Mouse (Mus musculus) heart, postnatal 0 days (tissue): ENCODE measurements at regions not wholly inside any gene's neighbourhood (a gene's known extent, or its start where the extent isn't known, plus 50 kb on each side); places are given as distances from the start of the nearest gene placed in this dataset.

Experiments
- ATAC-seq: fragments of 200-750 bp; cut with Nextera tagmentation; 2 replicates; pipeline ENCODE4 v1.8.0; 2017; ENCODE audit warnings: low read depth, moderate number of reproducible peaks, moderate library complexity; ENCODE audit not compliant: insufficient read depth
- DNase-seq: peaks from one replicate; pipeline ENCODE4 v3.0.0-alpha.2; 2016; ENCODE audit warnings: low spot score
- H3K27ac ChIP-seq: fragments of 300-500 bp; sonication (generic); 2 replicates; pipeline ENCODE4 v1.5.1; 2014; ENCODE audit warnings: low read depth, mild to moderate bottlenecking
- H3K27me3 ChIP-seq: fragments of 300-500 bp; sonication (generic); 2 replicates; pipeline ENCODE4 v1.6.1; 2014; ENCODE audit warnings: low read length, mixed read lengths; ENCODE audit not compliant: control insufficient read depth, insufficient read depth
- H3K36me3 ChIP-seq: fragments of 300-500 bp; sonication (generic); replicated peaks from 2 replicates; pipeline ENCODE4 v1.6.1; 2014; ENCODE audit warnings: low read length, mixed read lengths; ENCODE audit not compliant: control insufficient read depth, insufficient read depth
- H3K4me1 ChIP-seq: fragments of 300-500 bp; sonication (generic); 2 replicates; pipeline ENCODE4 v1.6.1; 2014; ENCODE audit warnings: antibody characterized with exemption; ENCODE audit not compliant: control insufficient read depth, insufficient read depth
- H3K4me2 ChIP-seq: fragments of 300-500 bp; sonication (generic); 2 replicates; pipeline ENCODE4 v1.6.1; 2014; ENCODE audit warnings: low read depth, mild to moderate bottlenecking, low read length, moderate library complexity
- H3K4me3 ChIP-seq: fragments of 300-500 bp; sonication (generic); 2 replicates; pipeline ENCODE4 v1.5.1; 2014; ENCODE audit warnings: low read depth, low read length
- H3K9ac ChIP-seq: fragments of 300-500 bp; sonication (generic); replicated peaks from 2 replicates; pipeline ENCODE4 v1.6.1; 2014; ENCODE audit warnings: low read depth, low read length, mixed read lengths
- H3K9me3 ChIP-seq: fragments of 300-500 bp; sonication (generic); replicated peaks from 2 replicates; pipeline ENCODE4 v1.6.1; 2016; ENCODE audit warnings: low read length; ENCODE audit not compliant: control insufficient read depth
- CTCF ChIP-seq: IDR thresholded peaks from 2 replicates; pipeline ENCODE4 v1.5.1; 2016; ENCODE audit warnings: antibody characterized with exemption, control low read depth, low read depth
- EP300 ChIP-seq: IDR thresholded peaks from 2 replicates; pipeline ENCODE4 v1.6.1; 2016; ENCODE audit warnings: antibody characterized with exemption, low read depth
- WGBS: fragments of 180-500 bp; shearing (Covaris S2); extraction: QIAGEN DNeasy Blood & Tissue Kit; methylation state at CpG from one replicate; pipeline ENCODE4 v1.1.7; 2014; 5-methylcytosine and 5-hydroxymethylcytosine counted together

GRCm38 (mm10) chr11:79787766-79788165 lies 174.4 kb downstream of the Utp6 start:
- H3K9ac ChIP-seq, result no peak overlapping the region
- no peak for DNase-seq
- no peak overlapping the region for H3K4me2 ChIP-seq
- no peak for ATAC-seq
- no peaks in the 10 kb centered on the region for H3K9me3 ChIP-seq
- WGBS, result 47% methylated on average over 1 of the region's 1 CpGs
- H3K27ac ChIP-seq, result no peak overlapping the region
- no peak overlapping the region for H3K4me3 ChIP-seq
- peaks cover 19% of the 10 kb centered on the region for H3K4me1 ChIP-seq
- H3K36me3 ChIP-seq, result no peaks in the 10 kb centered on the region
- TF ChIP-seq CTCF (no peak), EP300 (no peak)
- no peaks in the 10 kb centered on the region for H3K27me3 ChIP-seq

- no peaks in the 10 kb centered on the region for H3K9me3 ChIP-seq
- no peaks in the 10 kb centered on the region for H3K36me3 ChIP-seq
- no peaks in the 10 kb centered on the region for H3K27me3 ChIP-seq
- no peak for DNase-seq
- WGBS, result 64% methylated on average over 3 of the region's 3 CpGs
- H3K27ac ChIP-seq, result no peak overlapping the region
- TF ChIP-seq EP300, result no peak
- TF ChIP-seq CTCF, result no peak
- H3K4me2 ChIP-seq, result no peak overlapping the region
- no peak overlapping the region for H3K9ac ChIP-seq
- no peak overlapping the region for H3K4me3 ChIP-seq
- peaks cover 7% of the 10 kb centered on the region for H3K4me1 ChIP-seq
- ATAC-seq, result no peak
These were observed 178.1 kb downstream of the Utp6 start for GRCm38 (mm10) chr11:79784071-79784470.

- no peak for ATAC-seq
- H3K4me3 ChIP-seq, result no peak overlapping the region
These were observed 180.2 kb downstream of the Utp6 start for GRCm38 (mm10) chr11:79781966-79782365.

GRCm38 (mm10) chr11:79779756-79780155 lies 182.4 kb downstream of the Utp6 start:
- H3K27me3 ChIP-seq, result no peaks in the 10 kb centered on the region
- ATAC-seq (no peak), DNase-seq (no peak)
- H3K9me3 ChIP-seq, result no peaks in the 10 kb centered on the region
- H3K9ac ChIP-seq, result no peak overlapping the region
- TF ChIP-seq CTCF (no peak), EP300 (no peak)
- H3K4me1 ChIP-seq, result peaks cover 16% of the 10 kb centered on the region
- H3K4me3 ChIP-seq, result no peak overlapping the region
- H3K36me3 ChIP-seq, result no peaks in the 10 kb centered on the region
- 74% methylated on average over 5 of the region's 5 CpGs for WGBS
- no peak overlapping the region for H3K27ac ChIP-seq
- H3K4me2 ChIP-seq, result no peak overlapping the region

More at GRCm38 (mm10) chr11:79781966-79782365, 180.2 kb downstream of the Utp6 start:
- Histone ChIP-seq H3K9ac (no peak overlapping the region), H3K4me1 (peaks cover 16% of the 10 kb centered on the region), H3K9me3 (no peaks in the 10 kb centered on the region), H3K36me3 (no peaks in the 10 kb centered on the region), H3K27ac (no peak overlapping the region), H3K27me3 (no peaks in the 10 kb centered on the region), H3K4me2 (no peak overlapping the region)
- WGBS, result 86% methylated on average over 5 of the region's 5 CpGs
- TF ChIP-seq CTCF, result no peak
- no peak for TF ChIP-seq EP300
- no peak for DNase-seq

GRCm38 (mm10) chr11:79778522-79778921 lies 183.7 kb downstream of the Utp6 start:
- Histone ChIP-seq H3K27me3 (no peaks in the 10 kb centered on the region), H3K4me1 (peaks cover 23% of the 10 kb centered on the region), H3K4me2 (no peak overlapping the region), H3K27ac (peak overlapping the region; percentile 49), H3K9me3 (no peaks in the 10 kb centered on the region), H3K4me3 (no peak overlapping the region), H3K36me3 (no peaks in the 10 kb centered on the region), H3K9ac (no peak overlapping the region)
- no peak for TF ChIP-seq CTCF
- peak; percentile 8; the same call in 1 of the 2 replicates for TF ChIP-seq EP300
- no peak for DNase-seq
- 37% methylated on average over 5 of the region's 5 CpGs for WGBS
- ATAC-seq, result peak; percentile 73

GRCm38 (mm10) chr11:79777988-79778387 lies 184.2 kb downstream of the Utp6 start:
- Histone ChIP-seq H3K9me3 (no peaks in the 10 kb centered on the region), H3K4me3 (no peak overlapping the region), H3K4me1 (peaks cover 23% of the 10 kb centered on the region), H3K27me3 (no peaks in the 10 kb centered on the region), H3K9ac (no peak overlapping the region), H3K36me3 (no peaks in the 10 kb centered on the region), H3K4me2 (no peak overlapping the region), H3K27ac (peak overlapping the region; percentile 49)
- TF ChIP-seq CTCF (no peak), EP300 (0 out of 2 replicates have a peak, but pooled peaks have one; percentile 9)
- ATAC-seq (peak; percentile 81), DNase-seq (peak; percentile 85)
- WGBS, result 23% methylated on average over 2 of the region's 2 CpGs
